Mouse (Mus musculus) limb, embryonic 15.5 days (tissue): Measurements from ENCODE around the gene Ccp110. TPM values are rescaled to one million over a fixed set of nuclear protein-coding genes. Genes with fewer than 3 reads are reported as not detected.

Experiments
- ATAC-seq: fragments of 200-750 bp; cut with Nextera tagmentation; 2 replicates; pipeline ENCODE4 v1.8.0; 2017; ENCODE audit warnings: low read depth, moderate TSS enrichment; ENCODE audit not compliant: insufficient number of reproducible peaks, low FRiP score, low TSS enrichment
- H3K27ac ChIP-seq: fragments of 300-500 bp; sonication (generic); 2 replicates; pipeline ENCODE4 v1.5.1; 2015; ENCODE audit warnings: moderate library complexity, mild to moderate bottlenecking, inconsistent platforms
- H3K27me3 ChIP-seq: fragments of 300-500 bp; sonication (generic); 2 replicates; pipeline ENCODE4 v1.6.1; 2015; ENCODE audit warnings: inconsistent platforms
- H3K36me3 ChIP-seq: fragments of 300-500 bp; sonication (generic); 2 replicates; pipeline ENCODE4 v1.6.1; 2015; ENCODE audit warnings: inconsistent platforms
- H3K4me1 ChIP-seq: fragments of 300-500 bp; sonication (generic); 2 replicates; pipeline ENCODE4 v1.6.1; 2015; ENCODE audit warnings: inconsistent platforms
- H3K4me2 ChIP-seq: fragments of 300-500 bp; sonication (generic); 2 replicates; pipeline ENCODE4 v1.6.1; 2015; ENCODE audit warnings: mild to moderate bottlenecking, inconsistent platforms
- H3K4me3 ChIP-seq: fragments of 300-500 bp; sonication (generic); 2 replicates; pipeline ENCODE4 v1.5.1; 2015; ENCODE audit warnings: mild to moderate bottlenecking, inconsistent platforms
- H3K9ac ChIP-seq: fragments of 300-500 bp; sonication (generic); 2 replicates; pipeline ENCODE4 v1.6.1; 2015; ENCODE audit warnings: inconsistent platforms
- H3K9me3 ChIP-seq: fragments of 300-500 bp; sonication (generic); 2 replicates; pipeline ENCODE4 v1.6.1; 2016; ENCODE audit warnings: inconsistent platforms
- WGBS: fragments of 180-500 bp; shearing (Covaris S2); methylation state at CpG from one replicate; pipeline ENCODE4 v1.1.7; 2015; 5-methylcytosine and 5-hydroxymethylcytosine counted together
- polyA plus RNA-seq: library from polyadenylated mRNA; unstranded; fragments of >200 nt; fragmentation: Nextera tagmentation; extraction: Ambion mirVana; gene quantifications from 2 replicates; pipeline ENCODE4 v1.2.1, GENCODE M21; 2015

Gene Ccp110
- polyA plus RNA-seq, 1 experiment from 2014 or later = 16.2 TPM

DNA sequence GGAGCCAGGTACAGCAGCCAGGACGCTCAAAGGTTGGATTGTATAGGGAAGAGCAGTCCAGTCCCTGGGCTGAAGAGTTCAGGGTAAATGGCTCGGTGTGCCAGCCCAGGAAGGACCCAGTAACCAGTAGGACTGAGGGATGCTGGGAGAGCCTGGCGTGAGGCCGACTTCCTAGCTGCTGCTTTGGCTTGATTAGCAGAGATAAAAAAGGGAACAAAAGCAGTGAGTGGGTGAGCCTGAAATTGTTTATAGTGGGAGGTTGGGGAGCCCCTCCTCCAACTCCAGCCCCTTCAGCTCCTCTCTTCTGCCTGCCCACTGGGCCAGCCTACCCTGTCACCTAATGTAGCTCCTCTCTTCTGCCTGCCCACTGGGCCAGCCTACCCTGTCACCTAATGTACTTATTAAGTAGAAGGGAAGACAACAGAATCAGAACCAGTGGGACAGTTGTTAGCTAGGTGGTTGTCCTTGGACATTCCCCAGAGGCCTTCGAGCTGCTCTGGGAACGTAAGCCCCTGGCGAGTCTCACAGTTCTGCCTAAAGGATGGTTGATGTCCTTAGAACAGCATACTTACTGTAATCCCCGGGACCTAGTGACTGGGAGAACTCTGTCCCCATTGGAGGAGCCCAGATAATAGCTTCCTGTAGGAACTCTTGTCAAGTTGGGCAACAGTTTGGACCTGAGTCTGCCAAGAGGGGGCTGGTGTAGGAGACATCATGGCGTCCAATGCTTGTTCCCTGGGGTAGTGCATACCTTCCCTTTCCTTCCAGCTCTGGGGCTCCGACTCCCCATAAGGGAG is 65.4 kb downstream of the Ccp110 start:
- Histone ChIP-seq H3K4me2 (no peak overlapping the region), H3K4me1 (no peaks in the 10 kb centered on the region), H3K27ac (no peak overlapping the region), H3K27me3 (no peaks in the 10 kb centered on the region), H3K36me3 (peaks cover 82% of the 10 kb centered on the region), H3K9me3 (no peaks in the 10 kb centered on the region), H3K4me3 (no peak overlapping the region), H3K9ac (no peak overlapping the region)
- WGBS = 81% methylated on average over 10 of the region's 10 CpGs
- ATAC-seq = no peak

DNA sequence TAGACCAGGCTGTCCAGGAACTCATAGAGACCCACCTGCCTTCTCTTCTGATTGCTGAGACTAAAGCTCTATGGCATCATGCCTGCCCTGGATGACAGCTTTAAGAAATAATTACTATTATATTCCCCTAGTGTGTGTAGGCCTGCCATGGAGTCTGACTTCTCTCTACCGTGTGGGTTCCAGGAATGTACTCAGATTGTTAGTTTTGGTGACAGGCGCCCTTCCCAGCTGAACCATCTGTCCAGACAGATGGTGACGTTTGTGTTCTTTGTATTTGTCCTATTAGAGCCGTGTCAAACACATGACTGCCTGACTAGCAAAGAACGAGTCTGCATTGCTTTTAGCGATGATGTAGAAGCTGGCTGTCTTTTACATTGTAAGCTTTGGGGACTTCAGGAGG is 66.2 kb downstream of the Ccp110 start:
- H3K27ac ChIP-seq = no peak overlapping the region
- H3K9ac ChIP-seq = no peak overlapping the region
- H3K9me3 ChIP-seq = no peaks in the 10 kb centered on the region
- ATAC-seq = no peak
- peaks cover 79% of the 10 kb centered on the region for H3K36me3 ChIP-seq
- H3K4me2 ChIP-seq = no peak overlapping the region
- no peaks in the 10 kb centered on the region for H3K4me1 ChIP-seq
- 82% methylated on average over 6 of the region's 6 CpGs for WGBS
- H3K27me3 ChIP-seq = no peaks in the 10 kb centered on the region
- no peak overlapping the region for H3K4me3 ChIP-seq

DNA sequence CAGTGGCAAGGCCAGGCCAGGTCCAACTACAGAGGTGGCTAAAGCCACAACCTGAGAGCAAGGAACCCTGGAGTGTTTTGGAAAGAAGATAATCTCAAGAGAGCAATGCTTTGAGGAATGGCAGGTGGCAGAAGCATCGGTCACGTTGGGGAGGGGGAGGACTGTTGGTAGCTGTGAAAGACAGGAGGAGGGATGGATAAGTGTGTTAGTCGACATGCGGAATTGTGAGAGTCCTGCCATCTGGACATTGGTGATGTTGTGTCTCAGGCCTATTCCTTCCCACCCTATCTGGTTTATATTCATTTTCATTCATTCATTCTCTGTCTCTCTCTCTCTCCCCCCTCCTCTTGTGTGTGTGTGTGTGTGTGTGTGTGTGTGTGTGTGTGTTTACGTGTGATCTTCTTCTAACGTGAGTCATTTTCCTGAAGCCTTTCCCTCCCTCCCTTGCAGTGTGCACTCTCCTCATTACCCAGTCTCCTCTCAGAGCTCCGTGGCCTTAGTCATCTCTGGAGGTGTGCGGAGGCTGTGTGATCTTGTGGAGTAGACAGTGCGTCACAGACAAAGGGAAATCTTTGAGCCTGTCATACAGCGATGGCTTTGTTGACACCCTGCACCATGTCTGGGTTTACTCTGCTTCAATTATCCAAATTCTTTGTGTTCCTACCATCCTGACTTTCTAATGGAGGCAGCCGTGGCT is 71.1 kb downstream of the Ccp110 start:
- Histone ChIP-seq H3K9me3 (no peaks in the 10 kb centered on the region), H3K4me1 (no peaks in the 10 kb centered on the region), H3K4me2 (no peak overlapping the region), H3K27ac (no peak overlapping the region), H3K27me3 (no peaks in the 10 kb centered on the region), H3K9ac (no peak overlapping the region), H3K4me3 (no peak overlapping the region), H3K36me3 (peaks cover 55% of the 10 kb centered on the region)
- 92% methylated on average over 11 of the region's 11 CpGs for WGBS
- no peak for ATAC-seq

DNA sequence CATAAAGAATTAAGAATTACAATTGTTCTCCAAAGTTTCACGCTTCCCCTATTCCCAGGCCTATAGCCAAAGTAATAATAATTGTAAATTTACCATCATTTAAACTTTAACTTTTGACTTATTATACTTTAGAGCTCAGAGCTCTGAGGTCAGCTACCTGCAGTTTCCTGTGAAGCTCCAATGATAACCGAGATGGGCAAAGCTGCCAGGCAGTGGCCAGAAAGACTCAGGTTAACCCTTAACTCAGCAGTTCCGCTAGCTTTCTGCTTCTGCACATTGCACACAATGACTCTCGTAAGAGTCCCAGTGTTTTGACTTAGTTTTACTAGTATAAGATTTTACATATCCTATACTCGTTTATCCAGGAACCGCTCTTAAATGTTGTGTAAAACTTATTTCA is 73.7 kb downstream of the Ccp110 start:
- ATAC-seq = no peak
- Histone ChIP-seq H3K36me3 (peaks cover 37% of the 10 kb centered on the region), H3K27ac (no peak overlapping the region), H3K4me2 (no peak overlapping the region), H3K4me1 (no peaks in the 10 kb centered on the region), H3K27me3 (no peaks in the 10 kb centered on the region), H3K4me3 (no peak overlapping the region), H3K9ac (no peak overlapping the region), H3K9me3 (no peaks in the 10 kb centered on the region)
- 70% methylated on average over 6 of the region's 6 CpGs for WGBS

Other genes starting within 250 kb of the Ccp110 start
- 7.7 and 9.8 TPM in 2 replicates for gene Itpripl2, start 220.6 kb upstream of the Ccp110 start, polyA plus RNA-seq
- gene Coq7, start 179.2 kb upstream of the Ccp110 start, polyA plus RNA-seq = 71.6 and 78.6 TPM in 2 replicates
- 3.4 and 3.8 TPM in 2 replicates for gene Tmc7, start 127.8 kb upstream of the Ccp110 start, polyA plus RNA-seq
- gene Tmc5, start 115.3 kb upstream of the Ccp110 start, polyA plus RNA-seq = 0.24 and 0.56 TPM in 2 replicates
- gene Gde1, start 6.8 kb upstream of the Ccp110 start, polyA plus RNA-seq = 78.2 and 80.9 TPM in 2 replicates
- gene Vps35l, start 27.7 kb downstream of the Ccp110 start, polyA plus RNA-seq = 65.3 and 66.3 TPM in 2 replicates
- gene Iqck, start 143.2 kb downstream of the Ccp110 start, polyA plus RNA-seq = 2.2 and 2.4 TPM in 2 replicates
- 87.9 and 88.4 TPM in 2 replicates for gene Knop1, start 143.7 kb downstream of the Ccp110 start, polyA plus RNA-seq